Comparison of ENCODE assay signal across 12 mouse cellular contexts in the genomic region with DNA sequence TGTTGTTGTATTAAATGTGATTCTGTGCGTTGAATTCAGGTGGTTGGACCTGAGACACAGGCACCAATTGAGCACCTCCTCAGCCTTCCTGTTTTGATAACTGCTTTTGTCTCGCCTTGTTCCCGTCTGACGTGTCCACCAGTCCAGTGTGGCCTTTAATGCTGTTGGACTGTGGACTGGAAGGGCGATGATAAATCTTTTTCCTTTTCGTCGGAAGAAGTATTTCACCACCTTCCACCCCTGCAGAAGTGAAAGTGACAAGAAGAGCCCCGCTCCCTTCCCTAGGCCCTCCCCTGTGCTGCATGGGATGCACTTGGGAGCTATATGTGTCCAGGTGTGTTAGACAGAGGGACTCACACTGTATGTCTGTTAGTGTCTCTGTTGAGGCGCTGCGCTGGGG. TPM values are rescaled to one million over a fixed set of nuclear protein-coding genes. Genes with fewer than 3 reads are reported as not detected.
DNase-seq lines count a peak whose midpoint lies in the region; ATAC-seq and TF ChIP-seq lines count a peak whose summit lies in the region.
"Had no signal": no experiment of that assay in that cellular context is flagged by ENCODE, and none has a peak within 500 bp of the region (broad histone marks: within the 10 kb centered on the region; RNA-seq: fewer than 3 reads in every experiment).

No protein-coding gene starts in this region.

- no peaks in the 10 kb centered on the region for H3K27me3 ChIP-seq in cerebellum, adult 2 months (ENCODE audit: control insufficient read depth, insufficient read depth, low read length)
- H3K27me3 ChIP-seq in intestine, postnatal 0 days (replicated peaks; ENCODE audit: control insufficient read depth, insufficient read depth, low read length), result no peaks in the 10 kb centered on the region
- H3K27me3 ChIP-seq in intestine, embryonic 15.5 days (replicated peaks), result no peaks in the 10 kb centered on the region
- H3K27me3 ChIP-seq in hindbrain, embryonic 15.5 days, result no peaks in the 10 kb centered on the region
- H3K27me3 ChIP-seq in myocyte (ENCODE audit: control insufficient read depth, insufficient read depth, insufficient read length), result no peaks in the 10 kb centered on the region
- H3K27me3 ChIP-seq: CH12.LX; kidney, embryonic 15.5 days had no signal

- no peaks in the 10 kb centered on the region for H3K36me3 ChIP-seq in intestine, postnatal 0 days (ENCODE audit: control insufficient read depth, insufficient read depth)
- H3K36me3 ChIP-seq in intestine, embryonic 15.5 days, result no peaks in the 10 kb centered on the region
- peaks cover 14% of the 10 kb centered on the region for H3K36me3 ChIP-seq in hindbrain, embryonic 15.5 days
- H3K36me3 ChIP-seq in myocyte (ENCODE audit: control insufficient read depth, insufficient read depth), result peaks cover 37% of the 10 kb centered on the region

- no peak overlapping the region for H3K9ac ChIP-seq in intestine, postnatal 0 days (ENCODE audit: low read depth, low read length)
- no peak overlapping the region for H3K9ac ChIP-seq in intestine, embryonic 15.5 days
- no peak overlapping the region for H3K9ac ChIP-seq in hindbrain, embryonic 15.5 days
- H3K9ac ChIP-seq: kidney, embryonic 15.5 days; liver, embryonic 14.5 days had no signal

- no peak overlapping the region for H3K4me2 ChIP-seq in intestine, postnatal 0 days (replicated peaks; ENCODE audit: low read depth)
- H3K4me2 ChIP-seq in intestine, embryonic 15.5 days (replicated peaks), result no peak overlapping the region
- H3K4me2 ChIP-seq in hindbrain, embryonic 15.5 days, result no peak overlapping the region
- peak overlapping the region; percentile 44 for H3K4me2 ChIP-seq in myocyte (ENCODE audit: low read depth)
- H3K4me2 ChIP-seq: kidney, embryonic 15.5 days had no signal

- no peak for TF ChIP-seq CTCF in cerebellum, adult 2 months (IDR thresholded peaks at IDR 0.05; ENCODE audit: borderline replicate concordance, insufficient read depth, low read depth, low read length)
- no peak for TF ChIP-seq CTCF in intestine, postnatal 0 days (IDR thresholded peaks at IDR 0.05; ENCODE audit: low read depth)

- peaks cover 11% of the 10 kb centered on the region for H3K4me1 ChIP-seq in cerebellum, adult 2 months (ENCODE audit: control insufficient read depth, insufficient read depth, low read length)
- no peaks in the 10 kb centered on the region for H3K4me1 ChIP-seq in intestine, postnatal 0 days (replicated peaks; ENCODE audit: control insufficient read depth, insufficient read depth, low read length)
- H3K4me1 ChIP-seq in intestine, embryonic 15.5 days (replicated peaks), result 0 out of 2 replicates have a peak, but pooled peaks cover 6% of the 10 kb centered on the region
- peaks cover 20% of the 10 kb centered on the region for H3K4me1 ChIP-seq in hindbrain, embryonic 15.5 days (replicated peaks)

- 89% methylated on average over 10 of the region's 10 CpGs for WGBS in cerebellum, adult 2 months
- 63% methylated on average over 10 of the region's 10 CpGs for WGBS in intestine, postnatal 0 days
- 75% methylated on average over 10 of the region's 10 CpGs for WGBS in intestine, embryonic 15.5 days
- 82% methylated on average over 10 of the region's 10 CpGs for WGBS in hindbrain, embryonic 15.5 days

- DNase-seq in cerebellum, adult 2 months, result no peak
- DNase-seq in cerebellum, adult 11-12 months, result no peak
- DNase-seq in retina, postnatal 1 day, result no peak
- no peak for DNase-seq in right cerebral cortex, postnatal 36 days (ENCODE audit: low spot score in 2 of 2)
- DNase-seq: lung, postnatal 36 days had no signal

- 0 out of 2 replicates have a peak overlapping the region, but pooled peaks have one; percentile 12 for H3K27ac ChIP-seq in cerebellum, adult 2 months (ENCODE audit: insufficient read depth, low read length)
- no peak overlapping the region for H3K27ac ChIP-seq in intestine, postnatal 0 days (ENCODE audit: low read depth, low read length)
- no peak overlapping the region for H3K27ac ChIP-seq in intestine, embryonic 15.5 days
- H3K27ac ChIP-seq in hindbrain, embryonic 15.5 days (replicated peaks), result peak overlapping the region; percentile 80
- H3K27ac ChIP-seq: kidney, embryonic 15.5 days; liver, embryonic 14.5 days had no signal

- H3K79me2 ChIP-seq in myocyte (ENCODE audit: control insufficient read depth, insufficient read depth), result peaks cover 68% of the 10 kb centered on the region

- H3ac ChIP-seq in myocyte (ENCODE audit: control insufficient read depth, insufficient read length), result no peak overlapping the region

- TF ChIP-seq POLR2A in cerebellum, adult 2 months (IDR thresholded peaks at IDR 0.05; ENCODE audit: borderline replicate concordance, insufficient read depth, low read length), result no peak
- TF ChIP-seq POLR2A in myocyte (IDR thresholded peaks at IDR 0.05; ENCODE audit: insufficient read length, low read depth), result no peak

- ATAC-seq in intestine, postnatal 0 days, result peak; percentile 38; the same call in 1 of the 2 replicates
- no peak for ATAC-seq in intestine, embryonic 15.5 days
- no peak; the same call in 1 of the 2 replicates for ATAC-seq in hindbrain, embryonic 15.5 days (ENCODE audit: low FRiP score, low read depth)

- no peaks in the 10 kb centered on the region for H3K9me3 ChIP-seq in intestine, postnatal 0 days (ENCODE audit: control insufficient read depth)
- no peaks in the 10 kb centered on the region for H3K9me3 ChIP-seq in intestine, embryonic 15.5 days
- H3K9me3 ChIP-seq in hindbrain, embryonic 15.5 days, result no peaks in the 10 kb centered on the region
- H3K9me3 ChIP-seq: kidney, embryonic 15.5 days had no signal

- no peak overlapping the region for H3K4me3 ChIP-seq in cerebellum, adult 2 months (replicated peaks; ENCODE audit: insufficient read depth, low read depth, low read length)
- H3K4me3 ChIP-seq in intestine, postnatal 0 days (ENCODE audit: low read depth, low read length), result no peak overlapping the region
- no peak overlapping the region for H3K4me3 ChIP-seq in intestine, embryonic 15.5 days (replicated peaks)
- H3K4me3 ChIP-seq in hindbrain, embryonic 15.5 days, result no peak overlapping the region
- H3K4me3 ChIP-seq in myocyte, result no peak overlapping the region
- H3K4me3 ChIP-seq: kidney, embryonic 15.5 days had no signal

TF ChIP-seq in myocyte, 11 proteins besides CTCF, POLR2A, EP300 and RAD21:
- TF ChIP-seq POLR2AphosphoS2 (IDR thresholded peaks at IDR 0.05; ENCODE audit: insufficient read length, low read depth) (no peak), MYOD1 (IDR thresholded peaks at IDR 0.05; ENCODE audit: control insufficient read depth in 1 of 3, insufficient read length in 2 of 3, low read depth in 2 of 3) (no peak), CEBPB (IDR thresholded peaks at IDR 0.05; ENCODE audit: insufficient read depth, poor library complexity, severe bottlenecking) (no peak), USF1 (IDR thresholded peaks at IDR 0.05; ENCODE audit: low read depth) (no peak), E2F4 (IDR thresholded peaks at IDR 0.05; ENCODE audit: insufficient read depth) (no peak), MYOG (IDR thresholded peaks at IDR 0.05; ENCODE audit: control insufficient read depth in 1 of 3, insufficient read depth in 1 of 3, insufficient read length in 2 of 3, low read depth in 2 of 3) (no peak), TCF3 (IDR thresholded peaks at IDR 0.05; ENCODE audit: insufficient read length, low read depth) (no peak), REST (IDR thresholded peaks at IDR 0.05; ENCODE audit: insufficient read depth, insufficient read length) (no peak), MAX (IDR thresholded peaks at IDR 0.05; ENCODE audit: low read depth) (no peak), SRF (IDR thresholded peaks at IDR 0.05; ENCODE audit: control insufficient read depth, insufficient read length, low read depth) (no peak), TCF12 (IDR thresholded peaks at IDR 0.05; ENCODE audit: insufficient read depth, poor library complexity, severe bottlenecking) (no peak)

RNA-seq across cellular contexts. Expression of a gene that starts 8.1 kb away (rescaled TPM):
- 40.5 and 41.0 TPM in 2 replicates for polyA plus RNA-seq in cerebellum, adult 2 months (2012; rRNA removed)
- polyA plus RNA-seq in intestine, postnatal 0 days (2015; fragmentation: Nextera tagmentation; extraction: Ambion mirVana), result 3.5 and 3.6 TPM in 2 replicates
- polyA plus RNA-seq in intestine, embryonic 15.5 days (2015; fragmentation: Nextera tagmentation; extraction: Ambion mirVana), result 15.3 and 17.0 TPM in 2 replicates
- polyA plus RNA-seq in hindbrain, embryonic 15.5 days (2015; fragmentation: Nextera tagmentation; extraction: Ambion mirVana), result 57.2 and 60.1 TPM in 2 replicates
- 156 TPM for polyA plus RNA-seq in myocyte (2012; fragmentation: generic; extraction: Trizol)

RNA-seq across cellular contexts. Expression of a gene that starts 54.7 kb away (rescaled TPM):
- polyA plus RNA-seq in cerebellum, adult 2 months (2012; rRNA removed), result 102 and 108 TPM in 2 replicates
- polyA plus RNA-seq in intestine, postnatal 0 days (2015; fragmentation: Nextera tagmentation; extraction: Ambion mirVana), result 101 and 104 TPM in 2 replicates
- 144 and 158 TPM in 2 replicates for polyA plus RNA-seq in intestine, embryonic 15.5 days (2015; fragmentation: Nextera tagmentation; extraction: Ambion mirVana)
- polyA plus RNA-seq in hindbrain, embryonic 15.5 days (2015; fragmentation: Nextera tagmentation; extraction: Ambion mirVana), result 167 and 168 TPM in 2 replicates
- polyA plus RNA-seq in myocyte (2012; fragmentation: generic; extraction: Trizol), result 104 TPM

Comparison
In these comparisons a context has a peak if more than half of its experiments do, and no peak if none do; other contexts are left out.
1. H3K27ac ChIP-seq: peak in cerebellum, adult 2 months (single experiment) and hindbrain, embryonic 15.5 days (single experiment); none in intestine, postnatal 0 days (single experiment) and intestine, embryonic 15.5 days (single experiment).